Mouse (Mus musculus): ENCODE results near the gene 4930404N11Rik.

The 4930404N11Rik gene

DNA sequence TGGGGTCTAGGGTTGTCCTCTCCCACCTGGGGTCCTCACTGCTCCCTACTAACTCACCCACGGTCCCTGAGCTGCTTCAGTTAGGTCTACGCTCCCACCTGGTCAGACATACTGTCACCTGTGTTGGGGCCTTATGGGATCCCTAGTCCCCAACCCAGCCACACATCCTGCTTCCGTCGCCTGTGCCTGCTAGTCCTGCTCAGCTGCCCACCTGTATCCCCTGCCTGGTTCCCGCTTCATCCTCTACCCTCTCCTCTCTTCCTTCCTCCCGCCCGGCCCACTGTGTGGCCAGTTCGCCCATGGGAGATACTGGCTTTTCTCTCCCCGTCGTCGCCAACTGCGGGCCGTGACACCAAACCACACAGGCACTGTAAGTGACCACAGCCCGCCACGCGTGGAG, 50.0 kb downstream of the 4930404N11Rik start:
- DNase-seq (ENCODE audit: extremely low read depth, low read depth, low spot score) = no peak

DNA sequence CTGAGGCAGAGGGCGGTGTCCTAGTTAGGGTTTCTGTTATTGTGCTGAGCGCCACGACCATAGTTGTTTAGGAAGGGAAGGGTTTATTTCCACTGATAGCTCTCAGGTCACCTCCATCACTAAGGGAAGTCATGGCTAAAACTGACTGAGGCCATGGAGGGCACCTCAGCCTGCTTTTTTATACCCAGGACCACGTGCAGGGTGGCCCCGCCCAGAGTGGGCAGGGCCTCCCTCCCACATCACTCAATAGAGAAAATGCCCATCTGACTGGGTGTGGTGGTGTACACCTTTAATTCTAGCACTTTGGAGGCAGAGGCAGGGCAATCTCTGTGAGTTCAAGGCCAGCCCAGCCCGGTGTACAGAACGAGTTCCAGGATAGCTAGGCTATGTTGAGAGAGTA, 51.4 kb downstream of the 4930404N11Rik start:
- DNase-seq (ENCODE audit: extremely low read depth, low read depth, low spot score) = no peak

GRCm38 (mm10) chr10:81313581-81313980, 52.0 kb downstream of the 4930404N11Rik start:
- DNase-seq (ENCODE audit: extremely low read depth, low read depth, low spot score) = no peak

Measured in fat pad, adult 2 months (tissue).